Comparison of ENCODE assay signal across 8 mouse cellular contexts in the genomic region with DNA sequence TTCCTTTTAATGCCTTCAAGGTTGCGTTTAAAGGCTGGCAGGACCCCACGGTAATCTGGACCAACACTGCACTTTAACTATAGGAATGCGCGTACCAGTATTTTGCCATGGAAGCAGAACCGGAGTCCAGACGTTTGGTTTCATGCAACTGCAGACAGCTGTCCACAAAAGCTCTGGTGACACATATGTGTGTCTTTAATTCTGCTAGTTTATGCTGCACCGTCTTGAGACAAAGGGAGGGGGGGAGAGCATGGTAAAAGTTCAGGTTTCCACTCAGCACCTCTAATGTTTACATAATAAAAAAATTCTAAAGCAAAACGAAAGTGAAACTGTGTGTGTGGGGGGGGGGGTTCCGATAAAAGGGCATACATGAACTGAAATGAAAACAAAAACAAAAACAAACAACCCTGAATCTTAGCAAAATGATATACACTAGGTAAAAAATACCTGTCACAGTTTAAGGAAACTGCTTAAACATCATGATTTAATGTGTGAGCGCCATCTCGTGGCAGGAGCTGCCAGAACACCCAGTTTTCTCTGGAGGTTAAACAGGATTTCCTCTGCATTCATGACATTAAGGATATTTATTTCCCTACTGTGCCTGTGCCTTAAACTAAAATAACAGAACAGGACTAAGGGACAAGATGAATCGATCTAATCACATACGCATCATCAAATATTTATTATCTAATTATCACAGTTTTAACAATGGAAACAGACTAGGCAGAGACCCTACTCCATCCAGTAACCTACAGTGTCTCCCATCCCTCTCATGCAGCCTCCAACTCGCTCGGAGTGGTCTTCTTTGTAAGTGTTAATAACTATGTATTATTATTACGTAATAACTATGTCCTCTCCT. TPM values are rescaled to one million over a fixed set of nuclear protein-coding genes. Genes with fewer than 3 reads are reported as not detected.
DNase-seq lines count a peak whose midpoint lies in the region; ATAC-seq lines count a peak whose summit lies in the region.

No protein-coding gene starts in this region.

- peak overlapping the region; percentile 32 for H3K4me2 ChIP-seq in liver, embryonic 12.5 days
- peak overlapping the region; percentile 35 for H3K4me2 ChIP-seq in stomach, embryonic 16.5 days (ENCODE audit: low read depth, low read length)

- DNase-seq in 416B (ENCODE audit: low read depth) (peak; percentile 75), adipocyte (ENCODE audit: low spot score) (peak; percentile 72)
- DNase-seq in embryo, embryonic 11 days, result peak; percentile 76
- peak; percentile 81 for DNase-seq in heart, adult 8-10 months (ENCODE audit: low spot score)
- DNase-seq in kidney, postnatal 14 days, result peak; percentile 85
- peak; percentile 55 to 74 for DNase-seq in natural killer cell, adult 2 months (ENCODE audit: low spot score in 2 of 2)

- H3K36me3 ChIP-seq in liver, embryonic 12.5 days, result peaks cover 52% of the 10 kb centered on the region
- peaks cover 7% of the 10 kb centered on the region; the same call in 1 of the 2 replicates for H3K36me3 ChIP-seq in stomach, embryonic 16.5 days (ENCODE audit: control insufficient read depth, insufficient read depth, low read length)

- no peak overlapping the region for H3K9ac ChIP-seq in liver, embryonic 12.5 days
- H3K9ac ChIP-seq in stomach, embryonic 16.5 days (ENCODE audit: low read length), result no peak overlapping the region

- H3K9me3 ChIP-seq in liver, embryonic 12.5 days (replicated peaks), result no peaks in the 10 kb centered on the region
- no peaks in the 10 kb centered on the region for H3K9me3 ChIP-seq in stomach, embryonic 16.5 days (replicated peaks; ENCODE audit: control insufficient read depth, low read length)

- no peak overlapping the region for H3K27ac ChIP-seq in liver, embryonic 12.5 days
- H3K27ac ChIP-seq in stomach, embryonic 16.5 days (ENCODE audit: low read length), result no peak overlapping the region

- 0 out of 2 replicates have a peak overlapping the region, but pooled peaks have one; percentile 22 for H3K4me3 ChIP-seq in liver, embryonic 12.5 days
- H3K4me3 ChIP-seq in stomach, embryonic 16.5 days (replicated peaks; ENCODE audit: low read length), result peak overlapping the region; percentile 21

- 52% methylated on average over 16 of the region's 16 CpGs for WGBS in liver, embryonic 12.5 days (ENCODE audit: insufficient replicate concordance)
- WGBS in stomach, embryonic 16.5 days, result 46% methylated on average over 16 of the region's 16 CpGs

- peak; percentile 27; the same call in 1 of the 2 replicates for ATAC-seq in liver, embryonic 12.5 days
- ATAC-seq in stomach, embryonic 16.5 days (ENCODE audit: insufficient read depth, low FRiP score), result no peak; the same call in 1 of the 2 replicates

- H3K4me1 ChIP-seq in liver, embryonic 12.5 days, result peaks cover 3% of the 10 kb centered on the region; the same call in 1 of the 2 replicates
- peaks cover 8% of the 10 kb centered on the region for H3K4me1 ChIP-seq in stomach, embryonic 16.5 days (ENCODE audit: control insufficient read depth, insufficient read depth, low read length)

- no peaks in the 10 kb centered on the region for H3K27me3 ChIP-seq in liver, embryonic 12.5 days (replicated peaks)
- no peaks in the 10 kb centered on the region for H3K27me3 ChIP-seq in stomach, embryonic 16.5 days (ENCODE audit: control insufficient read depth, insufficient read depth, low read length)

RNA-seq across cellular contexts. Expression of gene Kansl1l, which starts 21.1 kb away (rescaled TPM):
- total RNA-seq in heart, adult 8-10 months (2022), result 10 to 100 TPM; 22.2 to 24.7 (median 24.2) TPM
- 4.3 and 4.5 TPM in 2 replicates for polyA plus RNA-seq in liver, embryonic 12.5 days (2016; fragmentation: Nextera tagmentation; extraction: Ambion mirVana)
- 10.0 and 11.0 TPM in 2 replicates for polyA plus RNA-seq in stomach, embryonic 16.5 days (2015; fragmentation: Nextera tagmentation; extraction: Ambion mirVana)

RNA-seq across cellular contexts. Expression of gene Acadl, which starts 24.7 kb away (rescaled TPM):
- 1,000 to 10,000 TPM; 1,104 to 1,310 (median 1,185) TPM for total RNA-seq in heart, adult 8-10 months (2022)
- polyA plus RNA-seq in liver, embryonic 12.5 days (2016; fragmentation: Nextera tagmentation; extraction: Ambion mirVana), result 83.4 and 86.0 TPM in 2 replicates
- polyA plus RNA-seq in stomach, embryonic 16.5 days (2015; fragmentation: Nextera tagmentation; extraction: Ambion mirVana), result 188 and 195 TPM in 2 replicates
